Mouse (Mus musculus): ENCODE results near the gene Tmcc1.

GRCm38 (mm10) chr6:116063516-116063915 lies 129.8 kb downstream of the Tmcc1 start:
- TF ChIP-seq CTCF (IDR thresholded peaks at IDR 0.05; ENCODE audit: extremely low read depth, insufficient read depth, low read length) (no peak), POLR2A (IDR thresholded peaks at IDR 0.05; ENCODE audit: extremely low read depth, insufficient read depth, low read length) (no peak)
